Mouse (Mus musculus): ENCODE data around the gene Rpl7l1.

GRCm38 (mm10) chr17:46814497-46814896, 32.0 kb upstream of the Rpl7l1 start:
- TF ChIP-seq CTCF (IDR thresholded peaks at IDR 0.05; ENCODE audit: borderline replicate concordance, insufficient read depth, low read depth, low read length) = no peak
- no peak for TF ChIP-seq POLR2A (IDR thresholded peaks at IDR 0.05; ENCODE audit: borderline replicate concordance, insufficient read depth, low read length)

Data from cerebellum, adult 2 months (tissue).